Mouse (Mus musculus): Measurements from ENCODE around the gene Hus1b.

Gene Hus1b

DNA sequence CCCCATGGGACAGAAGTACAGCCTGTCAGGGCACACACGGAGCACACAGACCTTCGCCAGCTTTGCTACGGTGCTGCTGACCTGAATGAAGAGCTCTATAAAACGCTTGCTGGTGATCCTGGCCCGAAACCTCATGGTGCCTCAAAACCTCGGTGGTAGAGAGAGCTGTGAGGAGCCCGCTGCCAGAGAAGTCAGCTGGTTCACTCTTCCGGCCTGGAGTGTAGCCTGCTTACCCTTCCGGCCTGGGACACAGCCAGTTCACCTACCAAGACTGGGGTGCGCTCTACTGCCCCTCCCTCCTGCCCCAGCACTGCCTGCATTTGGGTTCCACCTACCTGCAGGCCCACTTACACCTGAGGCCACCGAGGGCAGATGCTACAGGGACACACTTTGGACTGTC is at the start of gene Hus1b:
Hus1b (minus strand) TSS at position 220 of the 400 bp plus-strand sequence.
- DNase-seq (ENCODE audit: low read depth, low spot score), result no peak

DNA sequence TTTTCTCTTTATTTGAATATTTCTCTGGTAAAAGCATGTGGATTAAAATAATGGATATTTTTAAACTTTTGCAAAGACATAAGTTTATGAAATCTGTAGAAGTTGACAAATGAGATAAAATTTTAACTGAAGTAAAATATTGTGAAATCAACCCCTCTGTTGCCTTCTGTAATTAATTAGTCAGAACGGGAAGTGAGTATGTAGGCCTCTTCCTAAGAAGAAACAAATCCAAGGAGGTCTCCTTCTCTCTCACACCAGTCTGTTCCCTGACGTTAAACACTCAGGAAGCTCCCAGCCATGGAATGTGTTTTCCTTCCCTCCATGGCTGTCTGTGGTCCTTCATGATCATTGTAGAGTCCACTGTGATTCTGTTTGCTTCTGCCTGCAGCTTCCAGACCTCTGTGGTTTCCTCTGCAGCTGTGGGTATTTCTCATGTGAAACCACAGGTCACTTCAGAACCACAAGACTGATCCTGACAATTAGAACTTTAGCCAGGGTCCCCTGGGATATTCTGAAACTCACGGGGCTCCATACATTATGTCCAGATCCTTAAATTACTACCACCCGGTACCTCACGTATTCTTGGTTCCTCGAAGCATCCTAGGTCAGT is 46.8 kb upstream of the Hus1b start:
- DNase-seq (ENCODE audit: low read depth, low spot score), result no peak

DNA sequence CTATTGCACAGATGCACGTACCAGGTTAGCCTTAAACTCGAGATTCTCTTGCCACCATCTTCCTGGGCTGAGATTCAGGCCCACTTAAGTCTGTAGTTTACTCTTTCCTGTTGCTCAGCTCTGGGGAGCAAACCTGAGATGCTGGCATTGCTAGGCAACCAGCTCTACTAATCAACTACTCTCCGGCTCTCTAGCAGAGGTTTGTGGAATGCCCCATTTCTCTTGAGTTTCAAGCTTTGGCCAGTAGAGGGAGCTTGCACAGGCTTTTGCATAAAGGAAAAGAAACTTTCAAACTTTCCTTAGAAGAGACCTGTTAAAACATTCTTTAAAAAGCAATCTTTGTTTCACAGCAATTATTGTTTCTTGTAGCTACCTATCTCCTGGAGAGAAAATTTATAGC is 46.3 kb upstream of the Hus1b start:
- peak; percentile 57 for DNase-seq (ENCODE audit: low read depth, low spot score)

DNA sequence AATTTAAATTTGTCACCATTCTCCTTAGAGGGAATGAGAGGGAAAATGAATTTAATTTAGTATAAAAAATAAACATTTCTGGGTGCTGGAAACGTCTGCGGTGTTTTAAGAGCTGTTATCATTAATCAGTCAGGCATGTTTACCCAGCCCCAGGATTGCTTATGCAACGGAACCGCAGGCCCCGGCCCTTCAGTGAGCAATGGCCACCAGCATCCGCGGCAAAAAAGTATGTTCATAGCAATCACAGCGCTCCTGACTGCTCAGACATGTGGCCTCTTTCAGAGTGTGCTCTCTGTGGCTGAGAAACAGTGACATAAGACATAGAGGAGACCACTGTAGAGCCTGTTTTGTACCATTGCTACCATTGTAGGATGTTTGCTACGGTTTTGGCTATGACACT is 42.7 kb upstream of the Hus1b start:
- no peak for DNase-seq (ENCODE audit: low read depth, low spot score)

DNA sequence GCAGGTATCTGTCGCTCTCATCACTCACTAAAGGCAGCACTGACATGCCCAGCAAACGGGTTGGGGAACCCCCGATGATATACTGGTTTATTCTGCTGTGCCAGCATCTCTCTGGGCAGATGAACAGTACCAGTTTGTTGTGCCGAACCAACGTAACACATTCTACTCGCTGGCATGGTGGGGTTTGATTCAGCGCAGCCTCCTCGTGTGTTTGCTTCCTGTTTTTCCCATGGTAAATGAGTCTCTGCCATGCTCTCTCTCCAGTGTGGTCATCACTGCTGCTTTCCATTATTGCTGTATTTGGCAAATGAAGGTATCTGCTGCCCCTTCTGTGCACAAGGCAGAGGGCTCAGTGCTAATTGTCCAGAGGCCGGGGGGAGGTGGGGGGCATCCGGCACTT is 42.2 kb upstream of the Hus1b start:
- no peak for DNase-seq (ENCODE audit: low read depth, low spot score)

DNA sequence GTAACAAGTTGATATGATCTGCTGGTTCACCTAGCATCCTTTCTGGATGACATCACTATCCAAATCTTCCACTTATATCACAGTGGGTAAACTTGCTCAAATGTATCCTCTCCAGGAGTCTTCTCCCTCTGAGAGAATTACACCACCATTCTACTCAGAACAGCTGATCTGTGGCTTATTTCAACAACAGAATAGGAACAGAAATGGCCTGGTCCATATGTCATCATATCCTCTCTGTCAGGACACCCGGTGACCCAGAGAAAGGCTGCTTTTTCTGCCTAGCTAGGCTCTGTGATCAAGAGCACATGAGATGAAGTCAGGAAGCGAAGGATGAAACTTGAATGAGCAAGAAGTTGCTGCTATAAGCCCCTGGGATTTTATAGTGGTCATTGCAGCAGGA is 40.1 kb upstream of the Hus1b start:
- DNase-seq (ENCODE audit: low read depth, low spot score), result no peak

DNA sequence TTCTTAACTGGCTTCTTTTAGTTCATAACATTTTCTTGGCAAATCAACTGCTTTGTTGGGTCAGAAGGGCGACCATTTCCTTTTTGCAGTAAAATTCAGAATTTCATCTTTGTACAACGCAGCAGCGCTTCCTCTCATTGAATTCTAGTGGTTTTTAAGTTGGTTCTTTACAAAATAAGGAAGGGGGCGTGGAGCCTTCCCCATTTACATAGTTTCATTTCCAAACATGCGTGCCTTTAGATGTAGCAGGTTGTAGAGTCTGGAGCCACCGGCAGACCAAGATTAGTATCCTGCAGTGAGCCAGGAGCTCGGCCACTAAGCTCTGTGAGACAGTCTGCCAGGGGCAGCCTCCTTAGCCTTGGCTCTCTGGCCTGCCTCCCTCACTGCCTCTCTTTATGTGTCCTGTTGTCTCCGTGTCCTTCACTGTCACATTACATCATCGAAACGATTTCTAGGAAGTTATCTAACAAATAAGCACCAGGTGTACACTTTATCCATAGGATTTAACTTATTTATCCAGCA is 39.4 kb upstream of the Hus1b start:
- no peak for DNase-seq (ENCODE audit: low read depth, low spot score)

DNA sequence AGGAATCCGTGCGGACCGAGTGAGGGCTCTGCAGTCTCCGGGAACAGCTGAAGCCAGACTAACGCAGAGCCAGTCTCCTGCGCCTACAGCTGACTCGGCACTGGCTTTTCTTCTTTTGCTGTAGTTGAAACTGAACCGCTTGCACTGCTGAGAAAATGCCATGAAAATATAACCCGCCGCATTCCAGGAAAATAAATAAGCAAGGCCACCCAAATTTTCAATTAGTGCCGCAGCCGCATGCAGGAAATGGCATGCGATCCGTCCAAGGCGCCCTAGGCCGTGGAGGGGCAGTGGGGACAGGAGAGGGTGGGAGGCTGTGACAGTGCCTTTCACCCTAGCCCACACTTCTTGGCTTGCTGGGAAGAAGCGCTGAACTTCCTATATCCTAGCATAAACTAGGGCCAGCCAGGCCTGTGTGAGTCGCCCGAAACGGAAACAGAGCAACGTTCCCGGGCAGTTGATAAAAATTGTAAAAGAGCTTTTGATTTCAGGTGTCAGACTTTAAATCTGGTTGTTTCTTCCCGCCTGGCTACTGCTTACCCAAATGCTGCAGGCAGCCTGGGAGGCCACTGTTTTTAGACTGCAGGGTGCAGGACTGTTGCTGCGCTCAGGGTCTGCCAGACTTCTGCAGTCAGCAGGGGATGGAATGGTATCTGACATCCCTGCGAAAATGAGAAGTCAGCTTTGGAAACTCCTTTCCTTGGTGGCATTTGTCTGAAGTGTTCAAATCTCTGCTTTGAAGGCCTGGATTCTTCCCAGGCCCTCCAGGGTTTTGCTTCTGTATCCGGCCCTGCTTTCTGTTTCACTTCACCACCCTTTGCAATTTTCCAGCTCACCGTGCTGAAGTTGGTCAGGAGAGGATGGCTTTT is 38.3 kb upstream of the Hus1b start:
- no peak for DNase-seq (ENCODE audit: low read depth, low spot score)

DNA sequence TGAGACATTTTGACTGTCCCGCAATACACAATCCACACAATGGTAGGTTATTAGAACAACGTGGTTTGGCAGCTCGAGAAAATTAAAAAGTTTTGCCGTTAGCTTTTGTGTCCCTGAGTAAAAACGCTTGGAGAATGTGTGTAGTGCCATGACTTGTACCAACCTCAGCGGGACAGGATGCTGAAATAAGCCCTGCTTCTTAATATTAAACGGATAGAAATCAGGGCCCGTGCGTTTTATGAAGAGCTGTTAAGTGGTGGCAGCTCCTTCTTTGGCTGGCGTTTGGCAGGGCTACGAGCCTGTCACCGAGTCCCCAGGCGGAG is 37.7 kb upstream of the Hus1b start:
- DNase-seq (ENCODE audit: low read depth, low spot score), result no peak

DNA sequence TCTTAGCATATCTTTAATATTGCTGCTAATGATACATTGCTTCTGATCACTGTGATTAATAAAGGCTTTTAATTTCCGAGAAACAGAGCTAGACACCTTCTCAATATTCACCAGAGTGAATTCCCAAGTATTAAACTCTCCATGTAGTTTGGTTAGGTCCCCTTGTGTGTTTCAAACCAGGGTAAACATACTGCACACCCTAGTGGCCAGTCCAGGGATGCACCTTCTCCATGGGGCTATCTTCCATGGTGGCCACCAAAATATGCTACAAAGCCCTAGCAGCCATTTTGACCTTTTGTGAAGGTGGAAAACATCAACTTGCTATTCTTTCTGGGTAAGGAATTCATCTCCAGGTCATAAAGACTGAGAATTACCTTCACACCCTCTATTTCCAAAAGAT is 34.1 kb upstream of the Hus1b start:
- DNase-seq (ENCODE audit: low read depth, low spot score), result peak; percentile 56

DNA sequence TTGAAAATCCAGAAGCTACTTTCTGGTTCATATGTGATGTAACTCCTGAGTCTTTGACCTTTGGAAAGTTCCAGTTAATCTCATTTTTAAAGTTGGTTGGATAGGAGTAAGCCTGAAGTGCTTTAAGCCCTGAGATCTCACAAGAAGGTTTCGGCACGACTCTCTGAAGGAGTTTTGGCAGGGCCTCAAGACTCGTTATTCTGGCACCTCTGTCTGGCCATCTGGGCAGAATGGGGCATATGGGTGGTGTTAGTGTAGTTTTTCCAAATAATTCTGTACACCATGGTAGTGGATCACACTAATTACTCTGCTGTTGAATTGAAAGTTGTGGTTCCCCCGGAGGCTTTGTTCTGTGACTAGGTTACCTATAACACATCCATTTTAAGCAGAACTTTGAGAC is 30.7 kb upstream of the Hus1b start:
- DNase-seq (ENCODE audit: low read depth, low spot score), result no peak

DNA sequence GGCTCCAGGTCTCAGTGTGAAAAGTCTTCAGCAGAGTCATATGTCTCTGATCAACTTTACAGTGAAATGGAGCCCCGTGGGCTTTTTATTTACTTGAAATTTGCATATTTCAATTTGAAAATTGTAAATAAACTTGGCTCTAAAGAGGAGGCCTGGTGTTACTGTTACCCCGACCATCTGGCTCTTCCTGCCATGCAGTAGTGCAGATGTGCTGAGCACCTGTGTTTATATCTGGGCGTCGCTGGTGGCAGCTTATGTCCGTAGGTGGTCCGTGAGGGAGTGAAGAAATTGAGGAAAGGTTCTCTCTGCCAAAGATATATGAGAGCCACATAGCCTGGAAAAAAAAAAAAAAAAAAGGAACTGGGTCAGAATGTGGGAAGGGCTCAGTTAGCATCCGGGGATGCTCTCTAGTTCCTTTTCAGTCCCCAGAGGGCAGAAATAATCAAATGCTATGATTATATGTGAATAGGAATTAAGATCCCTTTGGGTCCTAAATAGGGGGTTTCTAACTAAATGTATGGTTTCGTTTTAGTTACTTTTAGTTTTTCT is 29.1 kb upstream of the Hus1b start:
- DNase-seq (ENCODE audit: low read depth, low spot score), result no peak

DNA sequence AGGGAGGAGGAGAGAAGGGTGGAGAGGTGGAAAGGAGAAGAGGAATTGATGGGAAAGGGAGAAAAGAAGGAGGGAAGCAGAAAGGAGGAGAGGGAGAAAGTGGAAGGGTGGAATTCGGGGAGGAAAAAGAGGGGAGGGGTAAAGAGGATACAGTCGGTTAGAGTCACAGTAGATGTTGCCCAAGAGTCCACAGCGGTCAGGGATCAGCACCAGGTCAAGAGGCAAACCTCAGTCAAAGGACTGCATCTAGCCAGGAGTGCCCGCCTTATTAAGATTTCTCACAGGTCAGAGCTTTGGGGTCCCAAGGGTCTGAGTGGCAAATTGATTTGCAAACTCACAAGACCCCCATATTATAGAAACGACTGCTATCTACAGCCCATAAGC is 26.7 kb upstream of the Hus1b start:
- no peak for DNase-seq (ENCODE audit: low read depth, low spot score)

DNA sequence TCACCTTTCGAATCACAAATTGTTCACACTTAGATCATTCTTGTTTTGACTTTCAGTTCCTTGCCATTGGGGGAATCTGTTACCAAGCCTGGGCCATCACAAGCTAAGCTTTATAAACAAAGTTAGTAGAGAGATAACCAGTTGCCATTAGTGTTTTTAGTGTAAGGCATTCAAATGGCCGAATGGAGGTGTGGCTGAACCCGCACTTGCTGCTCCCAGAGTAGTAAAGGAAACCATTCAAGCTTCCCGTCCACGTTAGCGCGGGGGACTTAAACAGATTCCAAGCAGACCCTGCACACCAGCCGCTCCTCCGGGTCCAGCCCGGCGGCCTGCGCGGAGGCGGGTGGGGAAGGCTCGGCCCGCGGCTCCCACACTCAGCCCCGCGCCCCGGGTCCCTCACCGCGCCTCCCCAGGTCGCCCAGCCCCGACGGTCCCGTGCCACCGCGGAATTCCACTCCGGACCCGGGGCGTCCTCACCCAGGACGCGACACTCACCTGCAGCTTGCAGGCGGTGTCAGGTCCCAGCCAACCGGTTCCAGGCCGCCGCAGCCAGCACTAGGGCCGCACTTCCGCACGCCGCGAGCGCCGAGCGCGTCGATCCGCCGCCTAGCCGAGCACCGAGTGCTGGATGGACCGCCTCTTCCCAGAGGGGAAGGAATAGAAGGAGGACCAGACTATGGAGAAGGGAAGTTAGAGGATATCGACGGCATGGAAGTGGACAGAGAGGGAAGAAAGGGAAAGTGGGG is 26.1 kb upstream of the Hus1b start, which contains the start of the genes Exoc2 and Gm5447:
Exoc2 (minus strand) TSS at position 593 of the 746 bp plus-strand sequence.
Gm5447 (plus strand) TSS at position 704 of the 746 bp plus-strand sequence.
- DNase-seq (ENCODE audit: low read depth, low spot score), result peak; percentile 86

DNA sequence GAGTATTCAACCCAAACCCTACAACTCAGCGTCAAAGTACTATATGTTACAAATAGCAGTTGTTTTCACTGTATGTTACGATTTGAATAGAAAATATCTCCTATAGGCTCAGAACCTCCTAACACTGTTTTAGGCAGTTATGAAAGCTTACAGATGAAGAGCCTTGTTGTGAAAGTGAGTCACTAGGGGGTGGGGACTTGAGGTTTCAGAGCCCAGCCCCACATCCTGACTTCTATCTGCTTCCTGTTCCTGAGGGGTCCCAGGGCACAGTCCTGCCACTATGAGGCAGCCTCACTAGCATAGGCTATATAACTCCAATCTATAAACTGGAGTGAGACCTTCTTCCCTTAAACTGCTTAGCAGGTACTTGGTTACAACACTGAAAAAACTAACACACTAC is 24.5 kb upstream of the Hus1b start:
- DNase-seq (ENCODE audit: low read depth, low spot score), result peak; percentile 84

DNA sequence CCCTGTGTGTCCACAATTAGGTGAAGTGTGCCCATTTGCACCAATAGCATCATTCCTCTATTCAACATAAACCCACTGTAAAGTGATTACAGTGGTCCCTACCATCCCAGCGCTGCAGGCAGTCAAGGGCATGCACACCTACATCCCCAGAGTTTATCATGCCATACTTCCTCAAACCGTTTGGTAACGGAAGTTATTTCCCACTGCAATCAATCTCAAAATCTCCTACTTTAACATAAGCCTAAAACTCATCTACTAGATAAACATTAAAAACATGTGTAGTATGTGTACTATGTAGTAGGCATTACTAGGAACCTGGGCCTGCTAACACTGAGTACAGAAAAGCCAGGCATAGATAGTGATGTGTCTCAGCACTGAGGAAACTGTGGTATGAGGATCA is 23.5 kb upstream of the Hus1b start:
- DNase-seq (ENCODE audit: low read depth, low spot score), result no peak

DNA sequence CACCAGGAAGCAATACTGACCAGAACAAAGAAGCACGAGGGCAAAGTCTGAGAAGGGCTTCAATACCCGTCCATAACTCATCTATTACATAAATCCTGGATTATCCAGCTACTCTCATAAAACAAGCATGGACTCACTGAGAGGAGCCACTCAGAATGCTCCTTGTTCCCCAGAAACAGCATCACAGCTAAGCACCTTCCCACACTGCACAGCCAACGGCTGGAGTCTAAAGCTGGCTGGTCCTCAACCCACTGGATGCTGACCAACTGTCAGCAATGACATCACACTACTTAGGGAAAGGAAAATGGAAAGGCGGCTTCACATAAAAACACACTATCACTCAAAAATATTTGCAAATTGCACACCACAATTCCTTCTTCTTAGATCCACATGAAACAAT is 20.8 kb upstream of the Hus1b start:
- DNase-seq (ENCODE audit: low read depth, low spot score), result no peak

DNA sequence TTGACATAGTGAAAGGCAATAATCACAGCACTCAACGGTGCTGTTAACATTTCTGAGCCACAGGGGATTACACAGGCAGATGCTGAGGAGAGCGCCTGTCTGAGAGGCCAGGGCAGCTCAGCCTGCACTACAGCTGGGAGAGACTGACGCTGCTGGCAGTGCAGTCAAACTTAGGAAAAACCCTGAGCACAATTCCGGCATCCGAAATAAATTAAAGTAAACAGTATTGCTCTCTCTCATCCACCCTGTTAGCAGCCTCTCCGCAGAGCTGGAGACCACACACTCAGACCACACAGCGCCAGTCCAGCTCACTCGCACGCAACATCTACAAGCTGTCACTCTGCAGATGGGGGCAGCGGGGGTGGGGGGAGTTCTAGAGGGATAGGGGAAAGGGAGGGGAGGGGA is 18.9 kb upstream of the Hus1b start:
- no peak for DNase-seq (ENCODE audit: low read depth, low spot score)

DNA sequence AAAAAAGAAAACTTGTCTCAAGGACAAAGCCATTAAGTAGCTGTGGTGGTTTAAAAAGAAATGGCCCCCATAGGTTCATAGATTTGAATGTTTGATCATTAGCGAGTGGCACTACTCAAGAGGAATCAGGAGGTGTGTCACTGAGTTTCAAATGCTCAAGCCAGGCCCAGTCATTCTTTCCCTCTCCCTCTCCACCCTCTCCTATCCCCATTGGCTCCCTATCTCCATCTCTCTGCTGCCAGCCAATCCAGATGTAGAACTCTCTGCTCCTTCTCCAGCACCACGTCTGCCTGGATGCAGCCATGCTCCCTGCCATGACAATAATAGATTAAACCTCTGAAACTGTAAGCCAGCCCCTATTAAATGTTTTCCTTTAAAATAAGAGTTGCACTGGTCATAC is 14.4 kb upstream of the Hus1b start:
- no peak for DNase-seq (ENCODE audit: low read depth, low spot score)

DNA sequence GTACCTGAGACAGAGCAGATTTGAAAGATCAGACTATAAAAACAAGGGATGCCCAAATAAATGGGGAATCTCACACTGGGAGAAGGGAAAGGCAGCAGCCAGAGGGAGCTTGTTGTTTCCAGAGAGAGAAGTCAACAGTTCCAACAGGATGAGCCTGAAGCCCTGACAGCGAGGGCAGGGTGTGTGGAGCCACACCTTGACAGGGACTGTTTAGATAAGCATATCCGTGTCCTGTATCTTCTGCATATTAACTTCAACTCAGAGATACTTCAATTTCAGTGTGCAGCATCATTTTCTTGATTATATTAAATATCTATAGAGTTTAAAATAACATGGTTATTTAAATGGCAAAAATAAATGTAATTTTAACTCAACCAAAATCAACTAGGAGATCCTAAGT is 13.2 kb upstream of the Hus1b start:
- no peak for DNase-seq (ENCODE audit: low read depth, low spot score)

DNA sequence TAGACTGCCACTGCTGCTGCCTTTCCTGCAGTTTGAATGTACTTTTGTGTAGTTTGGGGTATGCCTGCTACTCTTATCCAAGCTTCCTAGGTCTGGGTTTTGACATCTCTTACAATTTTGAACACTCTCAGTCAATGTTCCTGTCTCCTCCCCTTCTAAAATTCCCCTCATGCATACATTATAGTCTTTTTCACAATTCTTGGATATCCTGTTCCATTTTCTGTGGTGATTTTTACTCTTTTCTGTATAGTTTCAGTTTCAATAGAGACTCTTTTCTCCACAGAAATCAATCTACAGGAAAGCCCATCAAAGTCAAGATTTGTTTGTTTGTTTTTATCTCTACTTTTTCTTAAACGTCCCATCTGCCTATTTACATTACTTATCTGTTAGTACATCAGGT is 6.0 kb upstream of the Hus1b start:
- DNase-seq (ENCODE audit: low read depth, low spot score), result no peak

DNA sequence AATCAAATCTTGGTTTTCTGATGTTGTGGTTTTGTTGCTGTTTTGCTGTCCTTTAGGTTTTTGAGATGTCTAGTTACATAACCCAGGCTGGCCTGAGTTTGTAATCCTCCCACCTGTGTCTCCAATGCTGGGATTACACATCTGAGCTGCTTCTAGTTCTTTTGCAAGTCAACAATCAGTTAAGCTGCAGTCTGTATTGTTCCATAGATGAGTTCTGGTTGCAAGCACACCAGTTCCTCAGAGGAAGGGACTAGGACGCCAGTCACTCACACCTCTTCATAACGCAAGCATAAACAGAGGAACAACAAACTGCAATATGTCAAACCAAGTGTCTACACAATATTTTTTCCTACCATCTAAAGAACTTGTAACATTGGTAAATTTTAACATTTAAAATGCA is 4.5 kb upstream of the Hus1b start:
- DNase-seq (ENCODE audit: low read depth, low spot score), result no peak
